Mouse (Mus musculus): ENCODE results near the gene Gm6588. TPM values are rescaled to one million over a fixed set of nuclear protein-coding genes. Genes with fewer than 3 reads are reported as not detected.

Gm6588 gene
- total and polyA plus RNA-seq, 3 experiments = not detected

DNA sequence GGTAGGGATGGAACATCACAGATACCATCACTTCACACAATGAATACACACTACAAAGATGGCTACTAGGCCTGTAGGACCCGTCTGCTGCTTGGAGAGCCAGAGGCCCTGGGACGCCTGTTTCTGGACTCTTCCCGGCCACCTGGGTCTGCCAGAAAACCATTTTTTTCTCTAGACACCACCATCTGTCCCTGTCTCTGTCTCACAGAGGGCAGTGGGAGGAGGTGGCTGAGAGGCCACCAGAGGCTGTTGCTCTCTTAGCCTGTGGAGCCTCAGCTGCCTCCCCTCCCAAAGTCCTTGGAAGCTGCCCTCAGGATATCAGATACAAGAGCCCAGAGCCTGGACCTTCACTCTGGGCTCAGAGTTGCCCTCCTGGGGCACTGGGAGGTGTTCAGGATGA is 10.7 kb downstream of the Gm6588 start:
- H3K4me1 ChIP-seq (ENCODE audit: control insufficient read depth in 1 of 2, insufficient read depth in 2 of 2, low read length in 2 of 2) = no peaks in the 10 kb centered on the region
- H3K9ac ChIP-seq (ENCODE audit: control insufficient read depth, low read depth, low read length, poor library complexity, severe bottlenecking) = no peak overlapping the region
- H3K9me3 ChIP-seq (replicated peaks; ENCODE audit: insufficient read depth, low read length) = no peaks in the 10 kb centered on the region
- H3K27me3 ChIP-seq (ENCODE audit: control insufficient read depth in 1 of 2, insufficient read depth in 2 of 2, low read length in 2 of 2) = no peaks in the 10 kb centered on the region
- no peaks in the 10 kb centered on the region for H3K36me3 ChIP-seq (ENCODE audit: control insufficient read depth in 1 of 2, insufficient read depth in 2 of 2, low read length in 2 of 2)
- no peak for DNase-seq (ENCODE audit: low read depth, low spot score)
- no peak overlapping the region for H3K4me3 ChIP-seq (ENCODE audit: control insufficient read depth in 1 of 2, insufficient read depth in 1 of 2, low read depth in 2 of 2, low read length in 2 of 2)
- no peak overlapping the region for H3K27ac ChIP-seq (ENCODE audit: control insufficient read depth, low read depth, low read length)
- TF ChIP-seq NRF1 (IDR thresholded peaks at IDR 0.05; ENCODE audit: insufficient read depth, low read depth, low read length, poor library complexity, severe bottlenecking) = no peak
- TF ChIP-seq KAT2A (conservative IDR thresholded peaks at IDR 0.05; ENCODE audit: low read depth, low read length) = no peak
- no peak for TF ChIP-seq USF1 (IDR thresholded peaks at IDR 0.05; ENCODE audit: low read depth, low read length)
- no peaks in the 10 kb centered on the region for H3K79me2 ChIP-seq (ENCODE audit: control insufficient read depth, insufficient read depth, low read length, poor library complexity)

DNA sequence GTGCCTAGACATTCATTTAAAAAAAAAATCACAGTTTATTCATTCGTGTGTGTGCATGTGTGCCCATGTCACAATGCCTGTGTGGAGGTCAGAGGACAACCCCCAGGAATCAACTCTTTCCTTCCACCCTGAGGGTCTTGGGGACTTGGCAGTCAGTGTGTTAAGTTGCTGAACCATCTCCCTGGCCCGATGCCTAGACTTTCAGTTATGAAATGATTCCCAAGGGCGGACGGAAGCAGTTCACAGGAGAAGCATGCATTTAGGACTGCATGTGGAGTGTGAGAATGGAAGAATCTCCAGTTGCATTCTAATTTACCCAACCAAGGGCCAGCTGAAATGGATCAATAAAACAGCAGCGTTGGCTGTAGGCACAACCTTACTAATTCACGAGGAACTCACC is 17.1 kb downstream of the Gm6588 start:
- no peaks in the 10 kb centered on the region for H3K9me3 ChIP-seq (replicated peaks; ENCODE audit: insufficient read depth, low read length)
- H3K27ac ChIP-seq (ENCODE audit: control insufficient read depth, low read depth, low read length) = no peak overlapping the region
- H3K4me1 ChIP-seq (ENCODE audit: control insufficient read depth in 1 of 2, insufficient read depth in 2 of 2, low read length in 2 of 2) = no peaks in the 10 kb centered on the region
- no peak for DNase-seq (ENCODE audit: low read depth, low spot score)
- H3K36me3 ChIP-seq (ENCODE audit: control insufficient read depth in 1 of 2, insufficient read depth in 2 of 2, low read length in 2 of 2) = no peaks in the 10 kb centered on the region
- H3K9ac ChIP-seq (ENCODE audit: control insufficient read depth, low read depth, low read length, poor library complexity, severe bottlenecking) = no peak overlapping the region
- no peaks in the 10 kb centered on the region for H3K27me3 ChIP-seq (ENCODE audit: control insufficient read depth in 1 of 2, insufficient read depth in 2 of 2, low read length in 2 of 2)
- no peak overlapping the region for H3K4me3 ChIP-seq (ENCODE audit: control insufficient read depth in 1 of 2, insufficient read depth in 1 of 2, low read depth in 2 of 2, low read length in 2 of 2)
- TF ChIP-seq POLR2AphosphoS2 (IDR thresholded peaks at IDR 0.05; ENCODE audit: low read length) = no peak
- TF ChIP-seq GABPA (IDR thresholded peaks at IDR 0.05; ENCODE audit: low read depth, low read length) = no peak
- no peak for TF ChIP-seq MAZ (IDR thresholded peaks at IDR 0.05; ENCODE audit: low read depth, low read length)
- no peak for TF ChIP-seq RCOR1 (IDR thresholded peaks at IDR 0.05; ENCODE audit: low read depth, low read length)
- no peak for TF ChIP-seq POLR2AphosphoS5 (IDR thresholded peaks at IDR 0.05; ENCODE audit: borderline replicate concordance, low read depth, low read length)
- no peak for TF ChIP-seq USF1 (IDR thresholded peaks at IDR 0.05; ENCODE audit: low read depth, low read length)
- no peak for TF ChIP-seq GATA1 (IDR thresholded peaks at IDR 0.05; ENCODE audit: low read depth, low read length)
- TF ChIP-seq NRF1 (IDR thresholded peaks at IDR 0.05; ENCODE audit: insufficient read depth, low read depth, low read length, poor library complexity, severe bottlenecking) = no peak
- TF ChIP-seq CTCF (IDR thresholded peaks at IDR 0.05 in 2 of 3, conservative IDR thresholded peaks at IDR 0.05 in 1 of 3; ENCODE audit: control insufficient read depth in 1 of 3, insufficient read depth in 1 of 3, low read depth in 2 of 3, low read length in 3 of 3, poor library complexity in 1 of 3, severe bottlenecking in 1 of 3) = no peak
- no peak for TF ChIP-seq ETS1 (IDR thresholded peaks at IDR 0.05; ENCODE audit: low read depth, low read length)
- H3K79me2 ChIP-seq (ENCODE audit: control insufficient read depth, insufficient read depth, low read length, poor library complexity) = no peaks in the 10 kb centered on the region

DNA sequence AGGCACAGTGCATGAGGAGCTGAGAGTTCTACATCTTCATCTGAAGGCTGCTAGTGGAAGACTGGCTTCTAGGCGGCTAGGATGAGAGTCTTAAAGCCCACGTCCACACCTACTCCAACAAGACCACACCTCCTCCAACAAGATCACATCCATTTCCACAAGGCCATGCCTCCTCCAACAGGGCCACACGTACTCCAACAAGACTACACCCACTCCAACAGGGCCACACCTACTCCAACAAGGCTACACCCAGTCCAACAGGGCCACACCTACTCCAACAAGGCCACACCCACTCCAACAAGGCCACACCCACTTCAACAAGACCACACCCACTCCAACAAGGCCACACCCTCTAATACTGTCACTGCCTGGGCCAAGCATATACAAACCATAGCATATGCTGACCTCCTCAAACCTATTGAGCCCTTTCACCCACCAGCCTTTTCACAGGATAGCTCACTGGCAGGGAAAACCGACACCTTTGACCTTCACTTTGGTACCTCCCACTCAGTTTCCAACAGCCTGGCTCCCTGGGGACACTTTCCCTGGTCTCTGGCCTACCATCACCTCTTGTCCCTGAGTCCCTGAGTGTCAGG is 19.9 kb downstream of the Gm6588 start:
- Histone ChIP-seq H3K4me3 (ENCODE audit: control insufficient read depth in 1 of 2, insufficient read depth in 1 of 2, low read depth in 2 of 2, low read length in 2 of 2) (no peak overlapping the region), H3K4me1 (ENCODE audit: control insufficient read depth in 1 of 2, insufficient read depth in 2 of 2, low read length in 2 of 2) (no peaks in the 10 kb centered on the region), H3K27ac (ENCODE audit: control insufficient read depth, low read depth, low read length) (no peak overlapping the region), H3K36me3 (ENCODE audit: control insufficient read depth in 1 of 2, insufficient read depth in 2 of 2, low read length in 2 of 2) (no peaks in the 10 kb centered on the region), H3K79me2 (ENCODE audit: control insufficient read depth, insufficient read depth, low read length, poor library complexity) (no peaks in the 10 kb centered on the region), H3K9ac (ENCODE audit: control insufficient read depth, low read depth, low read length, poor library complexity, severe bottlenecking) (no peak overlapping the region), H3K9me3 (replicated peaks; ENCODE audit: insufficient read depth, low read length) (no peaks in the 10 kb centered on the region), H3K27me3 (ENCODE audit: control insufficient read depth in 1 of 2, insufficient read depth in 2 of 2, low read length in 2 of 2) (no peaks in the 10 kb centered on the region)
- no peak for TF ChIP-seq TCF12 (IDR thresholded peaks at IDR 0.05; ENCODE audit: low read depth, low read length)
- TF ChIP-seq CHD2 (IDR thresholded peaks at IDR 0.05; ENCODE audit: low read length) = no peak
- no peak for TF ChIP-seq MAFK (IDR thresholded peaks at IDR 0.05; ENCODE audit: borderline replicate concordance, low read depth, low read length)
- no peak for TF ChIP-seq RAD21 (IDR thresholded peaks at IDR 0.05; ENCODE audit: low read depth, low read length)
- no peak for TF ChIP-seq EP300 (IDR thresholded peaks at IDR 0.05; ENCODE audit: low read depth in 1 of 2, low read length in 2 of 2)
- TF ChIP-seq NELFE (IDR thresholded peaks at IDR 0.05; ENCODE audit: low read depth, low read length) = no peak
- TF ChIP-seq JUND (IDR thresholded peaks at IDR 0.05; ENCODE audit: low read depth, low read length) = no peak
- DNase-seq (ENCODE audit: low read depth, low spot score) = no peak
